Mouse (Mus musculus) CH12.LX (cell line): ENCODE results near the gene Plcg2. TPM values are rescaled to one million over a fixed set of nuclear protein-coding genes. Genes with fewer than 3 reads are reported as not detected.

Experiments
- DNase-seq: peaks from one replicate; pipeline ENCODE4 v3.0.0-alpha.2; 2013; ENCODE audit errors: extremely low read depth
- H3K27ac ChIP-seq: 2 replicates; pipeline ENCODE4 v1.5.1; 2012; ENCODE audit warnings: low read depth, mild to moderate bottlenecking, control low read depth, moderate library complexity; ENCODE audit not compliant: insufficient read depth
- H3K27me3 ChIP-seq: replicated peaks from 2 replicates; pipeline ENCODE3; 2012; ENCODE audit warnings: inconsistent platforms
- H3K36me3 ChIP-seq, 2 experiments: replicated peaks in 1 of 2; 2 replicates each; pipeline versions ENCODE3 to v1.6.1; 2012; ENCODE audit warnings: inconsistent platforms in 1 of 2, low read length in 1 of 2, mild to moderate bottlenecking in 1 of 2, mixed read lengths in 1 of 2, moderate library complexity in 1 of 2; ENCODE audit not compliant: control insufficient read depth in 1 of 2, insufficient read depth in 1 of 2
- H3K4me1 ChIP-seq, 2 experiments: 2 replicates each; pipeline ENCODE4 v1.6.1; 2012; ENCODE audit warnings: inconsistent platforms in 1 of 2, moderate library complexity in 1 of 2; ENCODE audit not compliant: insufficient read depth in 2 of 2, control insufficient read depth in 1 of 2
- H3K4me2 ChIP-seq: 2 replicates; pipeline ENCODE4 v1.6.1; 2012; ENCODE audit warnings: low read depth, mild to moderate bottlenecking, control low read depth; ENCODE audit not compliant: poor library complexity, insufficient read depth, severe bottlenecking
- H3K4me3 ChIP-seq, 3 experiments: fragments of 150-350 bp in 1 of 3; sonication (generic) in 1 of 3; replicated peaks in 1 of 3; 2 replicates each; pipeline versions ENCODE3 to v1.5.1; 2011 to 2012; ENCODE audit warnings: low read depth in 2 of 3, low read length in 2 of 3, mild to moderate bottlenecking in 2 of 3, moderate library complexity in 2 of 3, control low read depth in 1 of 3, improper control_type of control experiment in 1 of 3, inconsistent platforms in 1 of 3, mixed read lengths in 1 of 3; ENCODE audit not compliant: poor library complexity in 1 of 3
- H3K79me2 ChIP-seq: replicated peaks from 2 replicates; pipeline ENCODE4 v1.6.1; 2012; ENCODE audit warnings: mild to moderate bottlenecking, moderate library complexity; ENCODE audit not compliant: control insufficient read depth, poor library complexity, insufficient read depth, severe bottlenecking; ENCODE audit errors: extremely low read depth
- H3K9ac ChIP-seq: 2 replicates; pipeline ENCODE4 v1.6.1; 2012; ENCODE audit warnings: low read depth, mild to moderate bottlenecking, control low read depth, moderate library complexity; ENCODE audit not compliant: insufficient read depth
- H3K9me3 ChIP-seq: replicated peaks from 2 replicates; pipeline ENCODE3; 2012; ENCODE audit warnings: low read length, inconsistent platforms, mixed read lengths
- BHLHE40 ChIP-seq: IDR thresholded peaks from 2 replicates; pipeline ENCODE4 v1.6.1; 2011; ENCODE audit warnings: mild to moderate bottlenecking, low read depth, low read length, improper control_type of control experiment
- CHD2 ChIP-seq: IDR thresholded peaks from 2 replicates; pipeline ENCODE4 v1.6.1; 2011; ENCODE audit warnings: low read length, improper control_type of control experiment
- CTCF ChIP-seq, 2 experiments: IDR thresholded peaks in 1 of 2; conservative IDR thresholded peaks in 1 of 2; 2 replicates each; pipeline ENCODE4 v1.5.1; 2011 to 2012; ENCODE audit warnings: low read depth in 2 of 2, low read length in 2 of 2, improper control_type of control experiment in 1 of 2, inconsistent platforms in 1 of 2, mild to moderate bottlenecking in 1 of 2, moderate library complexity in 1 of 2
- E2F4 ChIP-seq: IDR thresholded peaks from 2 replicates; pipeline ENCODE4 v1.6.1; 2011; ENCODE audit warnings: low read depth, low read length, improper control_type of control experiment; ENCODE audit not compliant: insufficient replicate concordance
- ELF1 ChIP-seq: IDR thresholded peaks from 2 replicates; pipeline ENCODE4 v1.6.1; 2014; ENCODE audit warnings: low read depth, mild to moderate bottlenecking, inconsistent platforms, low read length, improper control_type of control experiment
- EP300 ChIP-seq: IDR thresholded peaks from 2 replicates; pipeline ENCODE4 v1.6.1; 2011; ENCODE audit warnings: low read length, improper control_type of control experiment
- ETS1 ChIP-seq: conservative IDR thresholded peaks from 2 replicates; pipeline ENCODE4 v1.6.1; 2012; ENCODE audit warnings: low read depth, mild to moderate bottlenecking, inconsistent platforms, low read length, improper control_type of control experiment, moderate library complexity
- HCFC1 ChIP-seq: IDR thresholded peaks from 2 replicates; pipeline ENCODE4 v1.6.1; 2012; ENCODE audit warnings: low read depth, mild to moderate bottlenecking, inconsistent platforms, low read length, improper control_type of control experiment
- IRF4 ChIP-seq: IDR thresholded peaks from 2 replicates; pipeline ENCODE4 v1.6.1; 2014; ENCODE audit warnings: low read depth, mild to moderate bottlenecking, inconsistent platforms, low read length, improper control_type of control experiment
- JUN ChIP-seq: IDR thresholded peaks from 2 replicates; pipeline ENCODE4 v1.6.1; 2011; ENCODE audit warnings: low read depth, mild to moderate bottlenecking, low read length, improper control_type of control experiment, moderate library complexity; ENCODE audit not compliant: insufficient read depth
- JUND ChIP-seq: conservative IDR thresholded peaks from 2 replicates; pipeline ENCODE4 v1.6.1; 2011; ENCODE audit warnings: low read depth, low read length, improper control_type of control experiment
- KAT2A ChIP-seq: IDR thresholded peaks from 2 replicates; pipeline ENCODE4 v1.6.1; 2012; ENCODE audit warnings: low read length, improper control_type of control experiment, inconsistent platforms; ENCODE audit not compliant: insufficient replicate concordance
- MAFK ChIP-seq: IDR thresholded peaks from 2 replicates; pipeline ENCODE4 v1.6.1; 2011; ENCODE audit warnings: low read length, improper control_type of control experiment; ENCODE audit not compliant: insufficient replicate concordance
- MAZ ChIP-seq: IDR thresholded peaks from 2 replicates; pipeline ENCODE4 v1.6.1; 2012; ENCODE audit warnings: low read depth, mild to moderate bottlenecking, inconsistent platforms, low read length, improper control_type of control experiment, moderate library complexity
- MEF2A ChIP-seq: IDR thresholded peaks from 2 replicates; pipeline ENCODE4 v1.6.1; 2014; ENCODE audit warnings: low read depth, mild to moderate bottlenecking, inconsistent platforms, low read length, improper control_type of control experiment, borderline replicate concordance
- MYC ChIP-seq: IDR thresholded peaks from 2 replicates; pipeline ENCODE4 v1.6.1; 2011; ENCODE audit warnings: low read depth, mild to moderate bottlenecking, improper control_type of control experiment, low read length
- NELFE ChIP-seq: IDR thresholded peaks from 2 replicates; pipeline ENCODE4 v1.6.1; 2011; ENCODE audit warnings: low read depth, low read length, improper control_type of control experiment
- NRF1 ChIP-seq: IDR thresholded peaks from 2 replicates; pipeline ENCODE4 v1.6.1; 2014; ENCODE audit warnings: low read depth, mild to moderate bottlenecking, inconsistent platforms, low read length, improper control_type of control experiment, moderate library complexity
- POLR2A ChIP-seq: IDR thresholded peaks from 2 replicates; pipeline ENCODE4 v1.6.1; 2011; ENCODE audit warnings: low read depth, mild to moderate bottlenecking, improper control_type of control experiment, low read length
- SIN3A ChIP-seq: IDR thresholded peaks from 2 replicates; pipeline ENCODE4 v1.6.1; 2012; ENCODE audit warnings: low read length, improper control_type of control experiment, inconsistent platforms
- TCF12 ChIP-seq: IDR thresholded peaks from 2 replicates; pipeline ENCODE4 v1.6.1; 2014; ENCODE audit warnings: low read depth, mild to moderate bottlenecking, inconsistent platforms, low read length, improper control_type of control experiment
- UBTF ChIP-seq: IDR thresholded peaks from 2 replicates; pipeline ENCODE4 v1.6.1; 2012; ENCODE audit warnings: low read depth, mild to moderate bottlenecking, inconsistent platforms, low read length, improper control_type of control experiment, moderate library complexity
- ZKSCAN1 ChIP-seq: IDR thresholded peaks from 2 replicates; pipeline ENCODE4 v1.6.1; 2012; ENCODE audit warnings: low read depth, inconsistent platforms, low read length, improper control_type of control experiment, borderline replicate concordance
- ZMIZ1 ChIP-seq: IDR thresholded peaks from 2 replicates; pipeline ENCODE4 v1.6.1; 2012; ENCODE audit warnings: low read depth, mild to moderate bottlenecking, inconsistent platforms, low read length, improper control_type of control experiment
- ZNF384 ChIP-seq: IDR thresholded peaks from 2 replicates; pipeline ENCODE4 v1.6.1; 2012; ENCODE audit warnings: low read depth, low read length, improper control_type of control experiment, inconsistent platforms
- dilution Hi-C: fragments of 300-500 bp; cut with MboI; formaldehyde crosslinking; loops from 2 replicates; pipeline ENCODE4 v1.14.3; 2020; ENCODE audit warnings: low sequenced_read_pairs; ENCODE audit not compliant: extremely low pct_unique_long_range_greater_than_20kb, extremely low pct_ligation_motif_present
- in situ Hi-C: fragments of 300-500 bp; cut with MboI; formaldehyde crosslinking; loops from 3 replicates; pipeline ENCODE4 v1.14.3; 2019; ENCODE audit warnings: low sequenced_read_pairs, low pct_ligation_motif_present, low pct_unique_long_range_greater_than_20kb, mixed read lengths
- polyA plus RNA-seq: library from polyadenylated mRNA; unstranded; fragments of >175 nt; gene quantifications from 2 replicates; pipeline ENCODE4 v1.2.1, GENCODE M21; 2012; ENCODE audit warnings: low read depth; ENCODE audit not compliant: insufficient read length
- total RNA-seq, 2 experiments: library from RNA; depleted of rRNA; stranded (reverse); fragments of 300-350 nt in 1 of 2; fragments of >200 nt in 1 of 2; gene quantifications; 2 replicates each; pipeline ENCODE4 v1.2.3; 2012 to 2014

Plcg2 gene
- total and polyA plus RNA-seq, 3 experiments = 129 to 196 (median 194) TPM

GRCm38 (mm10) chr8:117527983-117528382 lies 29.9 kb downstream of the Plcg2 start:
- DNase-seq = peak; percentile 91
- TF ChIP-seq CTCF (conservative IDR thresholded peaks at IDR 0.05 in 1 of 2, IDR thresholded peaks at IDR 0.05 in 1 of 2; ENCODE audit: low read depth in 2 of 2, low read length in 2 of 2) = no peak
- TF ChIP-seq ZKSCAN1 = no peak
- no peak for TF ChIP-seq ZMIZ1
- no peak for TF ChIP-seq NRF1
- 0 out of 2 replicates have a peak, but pooled peaks have one; percentile 26 for TF ChIP-seq MYC
- peak; percentile 91 for TF ChIP-seq ZNF384
- TF ChIP-seq KAT2A = no peak
- peak; percentile 81 for TF ChIP-seq TCF12
- peak; percentile 86 for TF ChIP-seq IRF4
- TF ChIP-seq HCFC1 = peak; percentile 51
- TF ChIP-seq SIN3A = no peak
- peak; percentile 85 for TF ChIP-seq CHD2
- no peak for TF ChIP-seq JUND
- peak; percentile 52; the same call in 1 of the 2 replicates for TF ChIP-seq ELF1
- peak; percentile 99 for TF ChIP-seq MEF2A
- TF ChIP-seq EP300 = peak; percentile 77
- TF ChIP-seq POLR2A = peak; percentile 40; the same call in 1 of the 2 replicates
- TF ChIP-seq BHLHE40 = peak; percentile 80
- peak; percentile 34; the same call in 1 of the 2 replicates for TF ChIP-seq MAFK
- no peak for TF ChIP-seq E2F4
- TF ChIP-seq UBTF = no peak
- peak; percentile 77; the same call in 1 of the 2 replicates for TF ChIP-seq ETS1
- TF ChIP-seq JUN = no peak
- no peak for TF ChIP-seq NELFE
- peak; percentile 96 for TF ChIP-seq MAZ
- Histone ChIP-seq H3K4me2 (peak overlapping the region; percentile 92), H3K9me3 (no peaks in the 10 kb centered on the region), H3K27me3 (no peaks in the 10 kb centered on the region), H3K9ac (peak overlapping the region; percentile 31), H3K4me1 (peaks cover 57 to 90% of the 10 kb centered on the region in 2 experiments), H3K4me3 (peak overlapping the region in 1 of 3 experiments; percentile 34), H3K79me2 (peaks cover 89% of the 10 kb centered on the region), H3K27ac (peak overlapping the region; percentile 93), H3K36me3 (peaks cover 0 to 32% of the 10 kb centered on the region in 2 experiments)
- in situ Hi-C loops = no loop called here
- dilution Hi-C loops = no loop called here
